Mouse (Mus musculus) embryonic facial prominence, embryonic 14.5 days (tissue): ENCODE data around the gene Olfr767. TPM values are rescaled to one million over a fixed set of nuclear protein-coding genes. Genes with fewer than 3 reads are reported as not detected.
A peak's percentile ranks its signal among the peaks of the same experiment; 100 is the strongest.
"Not testable (repeated sequence)": the region's sequence is repeated elsewhere in the genome, so short reads cannot be mapped to it uniquely, and the experiment has no call there.

ENCODE experiments used
- ATAC-seq: fragments of 200-750 bp; cut with Nextera tagmentation; 2 replicates; pipeline ENCODE4 v1.8.0; 2017; ENCODE audit warnings: low read depth, moderate number of reproducible peaks, moderate TSS enrichment
- DNase-seq: peaks from one replicate; pipeline ENCODE4 v3.0.0-alpha.2; 2015; ENCODE audit warnings: low spot score
- H3K27ac ChIP-seq: fragments of 300-500 bp; sonication (generic); replicated peaks from 2 replicates; pipeline ENCODE4 v1.5.1; 2014; ENCODE audit warnings: low read depth, mild to moderate bottlenecking, low read length, moderate library complexity
- H3K27me3 ChIP-seq: fragments of 300-500 bp; sonication (generic); replicated peaks from 2 replicates; pipeline ENCODE4 v1.6.1; 2014; ENCODE audit warnings: low read length; ENCODE audit not compliant: control insufficient read depth, insufficient read depth
- H3K36me3 ChIP-seq: fragments of 300-500 bp; sonication (generic); 2 replicates; pipeline ENCODE4 v1.6.1; 2014; ENCODE audit warnings: low read length, mixed read lengths; ENCODE audit not compliant: control insufficient read depth, insufficient read depth
- H3K4me1 ChIP-seq: fragments of 300-500 bp; sonication (generic); 2 replicates; pipeline ENCODE4 v1.6.1; 2014; ENCODE audit warnings: antibody characterized with exemption, low read length; ENCODE audit not compliant: control insufficient read depth, insufficient read depth
- H3K4me2 ChIP-seq: fragments of 300-500 bp; sonication (generic); 2 replicates; pipeline ENCODE4 v1.6.1; 2014; ENCODE audit warnings: low read depth, mild to moderate bottlenecking, low read length, moderate library complexity, mixed read lengths
- H3K4me3 ChIP-seq: fragments of 300-500 bp; sonication (generic); 2 replicates; pipeline ENCODE4 v1.5.1; 2014; ENCODE audit warnings: low read depth, mild to moderate bottlenecking, low read length
- H3K9ac ChIP-seq: fragments of 300-500 bp; sonication (generic); 2 replicates; pipeline ENCODE4 v1.6.1; 2014; ENCODE audit warnings: low read depth, mild to moderate bottlenecking, low read length, moderate library complexity, mixed read lengths
- H3K9me3 ChIP-seq: fragments of 300-500 bp; sonication (generic); 2 replicates; pipeline ENCODE4 v1.6.1; 2016; ENCODE audit warnings: low read length; ENCODE audit not compliant: control insufficient read depth
- WGBS: fragments of 180-500 bp; shearing (Covaris S2); extraction: QIAGEN DNeasy Blood & Tissue Kit; methylation state at CpG from one replicate; pipeline ENCODE4 v1.1.7; 2014; 5-methylcytosine and 5-hydroxymethylcytosine counted together
- polyA plus RNA-seq: library from polyadenylated mRNA; unstranded; fragments of >200 nt; fragmentation: Nextera tagmentation; extraction: Ambion mirVana; gene quantifications from 2 replicates; pipeline ENCODE4 v1.2.1, GENCODE M21; 2014

Gene Olfr767
- not detected in 2 replicates for polyA plus RNA-seq

DNA sequence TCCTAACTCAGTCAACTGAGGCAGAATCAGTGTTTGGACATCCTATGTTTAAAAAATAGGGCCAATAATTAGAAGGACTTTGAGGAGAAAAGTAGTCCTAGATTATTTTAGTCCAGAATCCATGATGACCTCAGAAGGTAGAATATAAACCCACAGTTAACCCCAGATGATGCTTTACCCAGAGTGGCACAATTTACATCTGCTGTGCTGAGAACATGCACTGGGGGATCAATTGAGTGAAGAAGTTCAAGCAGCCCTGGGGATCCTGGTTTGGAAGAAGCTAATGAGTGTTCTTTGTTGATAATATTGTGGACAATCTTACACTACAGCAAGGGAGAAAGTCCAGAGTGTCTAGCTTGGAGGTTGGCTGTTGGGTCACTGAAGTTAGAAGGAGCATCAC is at the start of gene Olfr767:
Gene Olfr767, minus strand, starts transcription at position 101 of the 400 bp plus-strand sequence.
- not testable (repeated sequence) for ATAC-seq, H3K9me3 ChIP-seq, H3K4me3 ChIP-seq, H3K36me3 ChIP-seq, H3K27ac ChIP-seq, DNase-seq, H3K4me2 ChIP-seq, H3K4me1 ChIP-seq, H3K27me3 ChIP-seq, H3K9ac ChIP-seq

DNA sequence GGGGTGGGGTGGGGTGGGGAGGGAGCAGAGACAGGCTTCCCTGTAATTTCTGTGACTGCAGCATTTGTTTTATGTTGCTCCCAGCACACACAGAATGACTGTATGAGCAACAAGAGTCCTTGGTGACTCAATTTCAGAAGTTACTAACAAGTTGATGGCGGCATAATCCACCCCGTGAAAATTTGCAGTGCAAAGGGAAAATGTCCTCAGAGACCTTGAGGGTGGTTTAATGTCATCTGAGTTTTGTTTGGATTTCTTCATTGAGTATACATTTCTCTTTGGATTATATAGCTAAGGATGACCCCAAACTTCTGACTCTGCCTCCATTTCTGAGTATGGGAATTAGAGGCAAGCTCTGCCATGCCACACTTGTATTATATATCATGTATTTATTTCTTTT is 35.1 kb upstream of the Olfr767 start, which contains the start of gene Olfr769:
Gene Olfr769, minus strand, starts transcription at position 101 of the 400 bp plus-strand sequence.
- WGBS: 72% methylated on average over 2 of the region's 2 CpGs
- H3K9ac ChIP-seq: no peak within 1 kb of the TSS

DNA sequence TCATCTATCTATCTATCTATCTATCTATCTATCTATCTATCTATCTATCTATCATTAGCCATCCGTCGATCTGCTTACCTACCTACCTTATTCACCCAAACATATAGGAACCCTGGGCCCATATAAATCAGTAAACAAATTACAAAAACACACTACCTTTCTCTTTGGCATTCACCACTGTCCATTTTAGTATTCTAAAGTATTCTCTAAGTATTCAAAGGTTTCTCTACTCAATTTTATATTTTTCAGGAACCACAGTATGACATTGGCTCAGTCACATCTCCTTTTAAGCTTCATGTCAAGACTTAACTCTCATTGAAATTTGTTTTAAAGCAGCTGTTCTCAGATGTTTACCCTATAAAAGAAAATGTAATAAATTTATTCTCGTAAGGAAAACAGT is 32.4 kb upstream of the Olfr767 start:
- H3K4me3 ChIP-seq: no peak overlapping the region
- no peaks in the 10 kb centered on the region for H3K27me3 ChIP-seq
- no peak overlapping the region for H3K9ac ChIP-seq
- no peaks in the 10 kb centered on the region for H3K4me1 ChIP-seq
- ATAC-seq (no peak), DNase-seq (no peak)
- H3K27ac ChIP-seq: no peak overlapping the region
- no peak overlapping the region for H3K4me2 ChIP-seq
- no peaks in the 10 kb centered on the region for H3K9me3 ChIP-seq
- 89% methylated on average over 3 of the region's 3 CpGs for WGBS
- no peaks in the 10 kb centered on the region for H3K36me3 ChIP-seq

More for the DNA sequence above, 35.1 kb upstream of the Olfr767 start, which contains the start of gene Olfr769:
- Histone ChIP-seq H3K36me3 (no peaks in the 10 kb centered on the region), H3K9me3 (no peaks in the 10 kb centered on the region), H3K4me1 (no peaks in the 10 kb centered on the region), H3K4me2 (no peak within 1 kb of the TSS), H3K4me3 (no peak within 1 kb of the TSS), H3K27me3 (no peaks in the 10 kb centered on the region), H3K27ac (no peak within 1 kb of the TSS)
- ATAC-seq (no peak), DNase-seq (no peak)

DNA sequence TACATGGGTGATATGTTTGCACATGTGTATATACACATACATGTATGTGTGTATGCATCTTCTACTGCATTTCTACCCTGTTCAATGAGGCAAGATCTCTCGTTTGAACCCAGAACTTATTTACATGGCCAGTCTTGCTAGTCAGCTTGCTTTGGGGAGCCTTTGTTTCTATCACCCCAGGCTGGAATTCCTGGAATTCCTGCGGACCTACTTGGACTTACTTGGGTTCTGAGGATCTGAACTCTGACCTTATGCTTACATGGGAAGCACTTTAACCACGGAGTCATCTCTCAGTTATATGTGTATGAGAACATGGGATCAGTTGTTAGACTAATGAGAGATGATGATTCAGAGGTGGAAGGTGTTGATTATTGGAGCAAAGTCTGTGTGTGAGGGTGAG is 18.5 kb upstream of the Olfr767 start:
- Histone ChIP-seq H3K9me3 (no peaks in the 10 kb centered on the region), H3K9ac (no peak overlapping the region), H3K4me2 (no peak overlapping the region), H3K27me3 (no peaks in the 10 kb centered on the region), H3K27ac (no peak overlapping the region), H3K4me1 (no peaks in the 10 kb centered on the region), H3K36me3 (no peaks in the 10 kb centered on the region), H3K4me3 (no peak overlapping the region)
- ATAC-seq (no peak), DNase-seq (no peak)
- 29% methylated on average over 3 of the region's 3 CpGs for WGBS

DNA sequence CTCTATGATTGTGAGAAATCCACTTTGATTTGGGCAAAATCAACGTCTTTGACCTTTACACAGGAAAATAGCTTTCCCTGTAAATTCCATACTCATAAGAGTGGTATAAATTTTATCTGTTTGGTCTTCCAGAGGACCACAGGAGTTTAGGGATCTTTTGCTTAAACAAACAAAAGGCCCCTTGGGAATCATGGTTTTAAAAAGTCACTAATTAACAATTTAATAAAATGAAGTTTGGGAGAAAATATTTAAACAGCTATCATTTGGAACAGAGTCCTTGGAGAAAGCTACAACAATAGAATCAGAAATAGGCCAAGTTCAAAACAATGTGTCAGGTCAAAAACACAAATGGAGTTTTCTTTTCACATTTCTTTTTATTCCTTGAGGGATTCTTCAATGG is 16.6 kb upstream of the Olfr767 start, which contains the start of gene Olfr768:
Gene Olfr768, minus strand, starts transcription at position 101 of the 400 bp plus-strand sequence.
- H3K9ac ChIP-seq: no peak within 1 kb of the TSS
- no peak within 1 kb of the TSS for H3K4me2 ChIP-seq
- WGBS: 67% methylated on average over 1 of the region's 1 CpGs
- no peaks in the 10 kb centered on the region for H3K36me3 ChIP-seq
- no peak within 1 kb of the TSS for H3K27ac ChIP-seq
- ATAC-seq (no peak), DNase-seq (no peak)
- no peaks in the 10 kb centered on the region for H3K9me3 ChIP-seq
- no peaks in the 10 kb centered on the region for H3K27me3 ChIP-seq
- no peaks in the 10 kb centered on the region for H3K4me1 ChIP-seq
- no peak within 1 kb of the TSS for H3K4me3 ChIP-seq

DNA sequence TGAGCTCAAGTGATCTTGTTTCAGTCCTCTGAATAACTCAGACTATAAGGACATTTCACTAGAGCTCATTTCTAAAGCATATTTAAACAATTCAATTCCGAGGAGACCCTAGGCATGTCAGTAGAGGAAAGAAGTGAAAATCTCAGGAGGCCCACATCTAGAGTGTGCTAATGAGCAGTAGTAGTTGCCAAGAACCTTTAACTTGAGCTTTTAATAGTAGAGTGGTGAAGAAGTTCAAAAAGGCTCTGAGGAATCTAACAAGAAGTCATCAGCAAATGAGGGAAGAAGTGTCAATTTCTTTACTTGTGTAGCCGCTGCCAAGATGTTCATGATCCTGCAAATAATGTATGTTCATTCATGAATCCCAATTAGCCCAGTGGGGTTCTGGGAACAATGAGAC is 13.8 kb downstream of the Olfr767 start, which contains the start of gene Olfr766-ps1:
Gene Olfr766-ps1, minus strand, starts transcription at position 101 of the 400 bp plus-strand sequence.
- no peak within 1 kb of the TSS for H3K27ac ChIP-seq
- no peak within 1 kb of the TSS for H3K4me3 ChIP-seq
- no peaks in the 10 kb centered on the region for H3K27me3 ChIP-seq
- ATAC-seq (no peak), DNase-seq (peak; percentile 1)
- H3K4me2 ChIP-seq: no peak within 1 kb of the TSS
- H3K9ac ChIP-seq: no peak within 1 kb of the TSS
- no peaks in the 10 kb centered on the region for H3K36me3 ChIP-seq
- H3K9me3 ChIP-seq: no peaks in the 10 kb centered on the region
- no peaks in the 10 kb centered on the region for H3K4me1 ChIP-seq
- 79% methylated on average over 2 of the region's 2 CpGs for WGBS

DNA sequence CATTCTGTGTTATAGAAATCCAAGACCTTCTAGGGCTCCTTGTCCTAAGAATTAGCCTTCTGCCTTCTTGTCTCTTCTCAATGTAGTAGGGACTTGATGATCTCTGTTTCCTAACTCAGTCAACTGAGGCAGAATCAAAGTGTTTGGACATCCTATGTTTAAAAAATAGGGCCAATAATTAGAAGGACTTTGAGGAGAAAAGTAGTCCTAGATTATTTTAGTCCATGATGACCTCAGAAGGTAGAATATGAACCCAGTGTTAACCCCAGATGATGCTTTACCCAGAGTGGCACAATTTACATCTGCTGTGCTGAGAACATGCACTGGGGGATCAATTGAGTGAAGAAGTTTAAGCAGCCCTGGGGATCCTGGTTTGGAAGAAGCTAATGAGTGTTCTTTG is 32.8 kb downstream of the Olfr767 start, which contains the start of gene Olfr765:
Gene Olfr765, minus strand, starts transcription at position 101 of the 400 bp plus-strand sequence.
- not testable (repeated sequence) for H3K4me2 ChIP-seq, H3K4me3 ChIP-seq, ATAC-seq, H3K4me1 ChIP-seq, H3K27ac ChIP-seq, DNase-seq, H3K9ac ChIP-seq, H3K9me3 ChIP-seq, H3K27me3 ChIP-seq, H3K36me3 ChIP-seq

DNA sequence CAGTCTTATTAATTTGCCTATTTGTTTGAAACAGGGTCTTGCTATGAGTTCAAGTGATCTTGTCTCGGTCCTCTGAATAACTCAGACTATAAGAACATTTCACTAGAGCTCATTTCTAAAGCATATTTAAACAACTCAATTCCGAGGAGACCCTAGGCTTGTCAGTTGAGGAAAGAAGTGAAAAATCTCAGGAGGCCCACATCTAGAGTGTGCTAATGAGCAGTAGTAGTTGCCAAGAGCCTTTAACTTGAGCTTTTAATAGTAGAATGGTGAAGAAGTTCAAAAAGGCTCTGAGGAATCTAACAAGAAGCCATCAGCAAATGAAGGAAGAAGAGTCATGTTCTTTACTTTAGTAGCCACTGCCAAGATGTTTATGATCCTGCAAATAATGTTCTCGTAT is 42.9 kb downstream of the Olfr767 start, which contains the start of gene Olfr764-ps1:
Gene Olfr764-ps1, minus strand, starts transcription at position 101 of the 400 bp plus-strand sequence.
- H3K36me3 ChIP-seq: no peaks in the 10 kb centered on the region
- H3K4me3 ChIP-seq: no peak within 1 kb of the TSS
- H3K27me3 ChIP-seq: no peaks in the 10 kb centered on the region
- no peak for DNase-seq
- no peaks in the 10 kb centered on the region for H3K9me3 ChIP-seq
- H3K27ac ChIP-seq: no peak within 1 kb of the TSS
- no peak for ATAC-seq
- H3K4me2 ChIP-seq: no peak within 1 kb of the TSS
- 78% methylated on average over 3 of the region's 3 CpGs for WGBS
- H3K4me1 ChIP-seq: no peaks in the 10 kb centered on the region
- H3K9ac ChIP-seq: no peak within 1 kb of the TSS

DNA sequence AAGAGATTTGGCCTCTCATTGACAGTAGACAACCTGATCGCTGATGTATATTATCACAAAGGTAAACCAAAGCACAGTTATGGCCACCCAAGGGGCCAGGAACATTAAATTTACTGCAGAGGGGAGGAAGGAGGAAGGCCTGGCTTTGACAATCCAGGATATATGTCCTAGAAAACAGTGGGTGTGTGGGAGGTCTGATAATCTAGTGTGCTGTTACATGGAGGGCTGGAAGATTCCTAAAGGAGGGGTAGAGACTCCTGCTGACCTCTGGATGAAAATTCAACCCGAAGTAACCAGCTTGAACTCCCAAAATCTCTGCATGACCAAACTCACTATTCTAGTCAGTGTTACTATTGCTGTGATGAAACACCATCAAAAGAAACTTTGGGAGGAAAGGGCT is 54.4 kb downstream of the Olfr767 start:
- H3K9me3 ChIP-seq: no peaks in the 10 kb centered on the region
- no peak overlapping the region for H3K27ac ChIP-seq
- no peak overlapping the region for H3K4me2 ChIP-seq
- H3K9ac ChIP-seq: no peak overlapping the region
- 85% methylated on average over 2 of the region's 2 CpGs for WGBS
- DNase-seq: no peak
- H3K27me3 ChIP-seq: no peaks in the 10 kb centered on the region
- no peak for ATAC-seq
- H3K36me3 ChIP-seq: no peaks in the 10 kb centered on the region
- no peak overlapping the region for H3K4me3 ChIP-seq
- H3K4me1 ChIP-seq: no peaks in the 10 kb centered on the region
